Mouse (Mus musculus): ENCODE data around the gene Stk33.

GRCm38 (mm10) chr7:109460698-109461097 is 21.8 kb upstream of the Stk33 start:
- TF ChIP-seq EP300 (IDR thresholded peaks at IDR 0.05; ENCODE audit: low read depth) (no peak), CTCF (IDR thresholded peaks at IDR 0.05; ENCODE audit: low read depth) (no peak)

Data from liver, postnatal 0 days (tissue).